Comparison of ENCODE assay signal across 8 mouse cellular contexts in the genomic region with DNA sequence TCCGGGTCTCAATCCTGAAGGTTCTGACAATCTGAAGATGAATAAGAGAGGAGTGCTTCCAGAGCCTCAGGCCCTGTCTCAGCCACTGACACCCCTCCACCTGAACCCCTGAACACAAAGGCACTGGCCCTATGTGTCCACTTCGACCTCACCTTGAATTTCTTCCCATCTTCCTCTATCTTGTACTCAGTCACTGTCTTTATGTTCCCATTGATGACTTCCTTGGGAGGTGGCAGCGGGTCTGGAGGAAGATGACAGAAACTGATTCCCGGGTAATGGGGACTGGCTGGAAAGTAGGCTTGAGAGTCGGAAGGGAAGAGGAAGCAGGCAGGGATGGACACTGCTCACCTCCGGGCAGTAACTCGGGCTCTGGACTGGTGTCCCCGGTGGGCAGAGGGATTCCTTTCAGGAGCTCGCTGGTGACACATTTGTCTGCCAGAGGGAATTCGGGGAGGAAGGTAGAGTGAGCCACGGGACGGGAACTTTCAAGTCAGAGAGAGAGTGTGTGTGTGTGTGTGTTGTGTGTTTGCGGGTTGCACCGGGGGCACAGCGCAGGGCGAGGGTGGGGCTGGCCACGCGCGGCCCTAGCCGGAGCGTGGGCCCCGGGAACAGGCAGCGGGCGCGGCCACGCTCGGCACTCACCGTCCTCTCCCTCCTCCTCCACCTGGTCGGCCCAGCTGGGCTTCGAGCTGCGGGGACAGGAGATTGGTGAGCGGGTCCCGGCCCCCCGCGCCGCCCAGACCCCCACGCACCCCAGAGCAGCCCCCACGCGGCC. TPM values are rescaled to one million over a fixed set of nuclear protein-coding genes. Genes with fewer than 3 reads are reported as not detected.
DNase-seq lines count a peak whose midpoint lies in the region; ATAC-seq and TF ChIP-seq lines count a peak whose summit lies in the region.

No protein-coding gene starts in this region.

- peak overlapping the region; percentile 91 for H3K9ac ChIP-seq in kidney, embryonic 14.5 days (ENCODE audit: low read depth, low read length)
- H3K9ac ChIP-seq in hindbrain, embryonic 15.5 days, result peak overlapping the region; percentile 88
- H3K9ac ChIP-seq in midbrain, embryonic 14.5 days (replicated peaks; ENCODE audit: low read length), result peak overlapping the region; percentile 71

- peak overlapping the region; percentile 94 for H3K4me3 ChIP-seq in kidney, embryonic 14.5 days (ENCODE audit: low read length)
- H3K4me3 ChIP-seq in bone marrow, adult 2 months (replicated peaks; ENCODE audit: control insufficient read depth, low read depth, low read length), result peak overlapping the region; percentile 93
- H3K4me3 ChIP-seq in hindbrain, embryonic 15.5 days, result peak overlapping the region; percentile 85
- H3K4me3 ChIP-seq in midbrain, embryonic 14.5 days (replicated peaks; ENCODE audit: low read depth, low read length), result peak overlapping the region; percentile 81

- peaks cover 45% of the 10 kb centered on the region for H3K36me3 ChIP-seq in kidney, embryonic 14.5 days (ENCODE audit: control insufficient read depth, insufficient read depth, low read length)
- H3K36me3 ChIP-seq in hindbrain, embryonic 15.5 days, result peaks cover 41% of the 10 kb centered on the region
- H3K36me3 ChIP-seq in midbrain, embryonic 14.5 days (ENCODE audit: control insufficient read depth, insufficient read depth, low read length), result peaks cover 38% of the 10 kb centered on the region

- ATAC-seq in kidney, embryonic 14.5 days (ENCODE audit: low FRiP score, low TSS enrichment), result peak; percentile 63
- peak; percentile 76 for ATAC-seq in hindbrain, embryonic 15.5 days (ENCODE audit: low FRiP score, low read depth)
- peak; percentile 69 for ATAC-seq in midbrain, embryonic 14.5 days (ENCODE audit: low FRiP score, low TSS enrichment)

- peak overlapping the region; percentile 86 for H3K4me2 ChIP-seq in kidney, embryonic 14.5 days (replicated peaks; ENCODE audit: low read depth, low read length)
- peak overlapping the region; percentile 97 for H3K4me2 ChIP-seq in hindbrain, embryonic 15.5 days
- peak overlapping the region; percentile 79 for H3K4me2 ChIP-seq in midbrain, embryonic 14.5 days (ENCODE audit: low read length)

- H3K27ac ChIP-seq in kidney, embryonic 14.5 days (ENCODE audit: low read depth, low read length), result no peak overlapping the region
- H3K27ac ChIP-seq in bone marrow, adult 2 months (ENCODE audit: control insufficient read depth, insufficient read depth, low read depth, low read length, poor library complexity), result peak overlapping the region; percentile 59
- peak overlapping the region; percentile 53; the same call in 1 of the 2 replicates for H3K27ac ChIP-seq in hindbrain, embryonic 15.5 days (replicated peaks)
- H3K27ac ChIP-seq in midbrain, embryonic 14.5 days (replicated peaks; ENCODE audit: low read depth, low read length), result peak overlapping the region; percentile 26; the same call in 1 of the 2 replicates

- no peak for TF ChIP-seq POLR2A in bone marrow, adult 2 months (IDR thresholded peaks at IDR 0.05; ENCODE audit: borderline replicate concordance, control insufficient read depth, low read depth, low read length)

- H3K27me3 ChIP-seq in kidney, embryonic 14.5 days (ENCODE audit: control insufficient read depth, insufficient read depth, low read length), result no peaks in the 10 kb centered on the region
- no peaks in the 10 kb centered on the region for H3K27me3 ChIP-seq in hindbrain, embryonic 15.5 days
- no peaks in the 10 kb centered on the region for H3K27me3 ChIP-seq in midbrain, embryonic 14.5 days (ENCODE audit: control insufficient read depth, insufficient read depth, low read length)

- no peak for DNase-seq in kidney, adult 8-10 months
- no peak for DNase-seq in midbrain, embryonic 14.5 days
- no peak for DNase-seq in yolk sac, embryonic 10.5 days (ENCODE audit: low spot score)
- DNase-seq in left cerebral cortex, adult 11 months (ENCODE audit: low spot score), result no peak
- no peak for DNase-seq in ovary, postnatal 10 days (ENCODE audit: low spot score)

- 4% methylated on average over 37 of the region's 39 CpGs for WGBS in kidney, embryonic 14.5 days
- 4% methylated on average over 26 of the region's 39 CpGs for WGBS in bone marrow, adult 2 months
- WGBS in hindbrain, embryonic 15.5 days, result 11% methylated on average over 17 of the region's 39 CpGs
- 6% methylated on average over 32 of the region's 39 CpGs for WGBS in midbrain, embryonic 14.5 days

- no peak for TF ChIP-seq CTCF in bone marrow, adult 2 months (IDR thresholded peaks at IDR 0.05; ENCODE audit: control insufficient read depth, insufficient read depth, low read length)

- H3K4me1 ChIP-seq in kidney, embryonic 14.5 days (ENCODE audit: control insufficient read depth, insufficient read depth, low read length), result peaks cover 8% of the 10 kb centered on the region
- H3K4me1 ChIP-seq in bone marrow, adult 2 months (ENCODE audit: control insufficient read depth, insufficient read depth, low read length), result no peaks in the 10 kb centered on the region; the same call in 1 of the 2 replicates
- H3K4me1 ChIP-seq in hindbrain, embryonic 15.5 days (replicated peaks), result peaks cover 14% of the 10 kb centered on the region
- peaks cover 5% of the 10 kb centered on the region for H3K4me1 ChIP-seq in midbrain, embryonic 14.5 days (ENCODE audit: control insufficient read depth, insufficient read depth, low read length)

- no peaks in the 10 kb centered on the region for H3K9me3 ChIP-seq in kidney, embryonic 14.5 days (ENCODE audit: control insufficient read depth, low read length)
- H3K9me3 ChIP-seq in hindbrain, embryonic 15.5 days, result no peaks in the 10 kb centered on the region
- no peaks in the 10 kb centered on the region for H3K9me3 ChIP-seq in midbrain, embryonic 14.5 days (ENCODE audit: control insufficient read depth, low read length)

RNA-seq across cellular contexts. Expression of gene Eif3g, which starts 0.5 kb away (rescaled TPM):
- 327 and 329 TPM in 2 replicates for polyA plus RNA-seq in kidney, embryonic 14.5 days (2014; fragmentation: Nextera tagmentation; extraction: Ambion mirVana)
- 62.7 and 99.1 TPM in 2 replicates for polyA plus RNA-seq in bone marrow, adult 2 months (2011; ENCODE audit: insufficient read depth, insufficient read length, low replicate concordance, missing spikeins)
- polyA plus RNA-seq in hindbrain, embryonic 15.5 days (2015; fragmentation: Nextera tagmentation; extraction: Ambion mirVana), result 249 and 256 TPM in 2 replicates
- 231 and 234 TPM in 2 replicates for polyA plus RNA-seq in midbrain, embryonic 14.5 days (2014; fragmentation: Nextera tagmentation; extraction: Ambion mirVana)

RNA-seq across cellular contexts. Expression of gene Ppan, which starts 9.9 kb away (rescaled TPM):
- 82.3 and 90.0 TPM in 2 replicates for polyA plus RNA-seq in kidney, embryonic 14.5 days (2014; fragmentation: Nextera tagmentation; extraction: Ambion mirVana)
- polyA plus RNA-seq in bone marrow, adult 2 months (2011; ENCODE audit: insufficient read depth, insufficient read length, low replicate concordance, missing spikeins), result 41.9 and 69.7 TPM in 2 replicates
- polyA plus RNA-seq in hindbrain, embryonic 15.5 days (2015; fragmentation: Nextera tagmentation; extraction: Ambion mirVana), result 46.3 and 47.5 TPM in 2 replicates
- polyA plus RNA-seq in midbrain, embryonic 14.5 days (2014; fragmentation: Nextera tagmentation; extraction: Ambion mirVana), result 39.8 and 43.9 TPM in 2 replicates

RNA-seq across cellular contexts. Expression of gene Angptl6, which starts 18.4 kb away (rescaled TPM):
- polyA plus RNA-seq in kidney, embryonic 14.5 days (2014; fragmentation: Nextera tagmentation; extraction: Ambion mirVana), result 2.0 and 2.2 TPM in 2 replicates
- polyA plus RNA-seq in bone marrow, adult 2 months (2011; ENCODE audit: insufficient read depth, insufficient read length, low replicate concordance, missing spikeins), result 1.6 TPM in 1 of 2 replicates, not detected in the other
- polyA plus RNA-seq in hindbrain, embryonic 15.5 days (2015; fragmentation: Nextera tagmentation; extraction: Ambion mirVana), result 14.7 and 15.1 TPM in 2 replicates
- 11.1 and 14.4 TPM in 2 replicates for polyA plus RNA-seq in midbrain, embryonic 14.5 days (2014; fragmentation: Nextera tagmentation; extraction: Ambion mirVana)

RNA-seq across cellular contexts. Expression of gene A230050P20Rik, which starts 29.5 kb away (rescaled TPM):
- 6.1 and 7.8 TPM in 2 replicates for polyA plus RNA-seq in kidney, embryonic 14.5 days (2014; fragmentation: Nextera tagmentation; extraction: Ambion mirVana)
- polyA plus RNA-seq in bone marrow, adult 2 months (2011; ENCODE audit: insufficient read depth, insufficient read length, low replicate concordance, missing spikeins), result 13.1 and 28.5 TPM in 2 replicates
- polyA plus RNA-seq in hindbrain, embryonic 15.5 days (2015; fragmentation: Nextera tagmentation; extraction: Ambion mirVana), result 12.9 and 13.2 TPM in 2 replicates
- polyA plus RNA-seq in midbrain, embryonic 14.5 days (2014; fragmentation: Nextera tagmentation; extraction: Ambion mirVana), result 1.3 and 1.9 TPM in 2 replicates
